Mouse (Mus musculus): Measurements from ENCODE around the gene Gm128.

DNA sequence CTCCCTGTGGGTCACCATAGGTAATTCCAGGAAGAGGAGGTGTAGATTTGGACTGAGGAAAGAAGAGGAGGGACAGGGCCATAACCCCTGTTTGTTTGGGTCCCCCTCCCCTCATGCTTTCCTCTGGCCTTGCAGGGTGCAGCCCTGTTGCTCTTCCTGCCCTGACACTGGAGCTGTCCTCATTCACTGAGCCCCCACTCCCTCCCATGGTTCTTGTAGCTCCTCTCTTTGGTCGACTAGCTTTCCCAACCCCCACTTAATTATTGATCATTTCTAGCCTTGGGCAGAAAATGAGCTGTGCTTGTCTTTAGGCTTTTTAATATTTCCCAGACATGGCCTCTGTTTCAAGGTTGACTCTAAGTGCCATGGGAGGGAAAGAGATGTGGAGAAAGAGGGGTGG is 42.7 kb upstream of the Gm128 start:
- TF ChIP-seq GATA1 (IDR thresholded peaks at IDR 0.05; ENCODE audit: borderline replicate concordance, low read length): no peak
- no peak for TF ChIP-seq FLI1 (IDR thresholded peaks at IDR 0.05; ENCODE audit: low read length)
